Mouse (Mus musculus) hindbrain, postnatal 0 days (tissue): ENCODE data around the gene Swi5. TPM values are rescaled to one million over a fixed set of nuclear protein-coding genes. Genes with fewer than 3 reads are reported as not detected.

Experiments
- ATAC-seq: fragments of 200-750 bp; cut with Nextera tagmentation; 2 replicates; pipeline ENCODE4 v1.8.0; 2017; ENCODE audit warnings: mild to moderate bottlenecking, moderate TSS enrichment, moderate library complexity
- DNase-seq: peaks from one replicate; pipeline ENCODE4 v3.0.0-alpha.2; 2015; ENCODE audit warnings: low spot score
- H3K27ac ChIP-seq: fragments of 300-500 bp; sonication (generic); 2 replicates; pipeline ENCODE4 v1.5.1; 2014; ENCODE audit warnings: mild to moderate bottlenecking
- H3K27me3 ChIP-seq: fragments of 300-500 bp; sonication (generic); 2 replicates; pipeline ENCODE4 v1.6.1; 2014; ENCODE audit warnings: low read length, mixed read lengths; ENCODE audit not compliant: insufficient read depth
- H3K36me3 ChIP-seq: fragments of 300-500 bp; sonication (generic); 2 replicates; pipeline ENCODE4 v1.6.1; 2014; ENCODE audit warnings: low read length, mixed read lengths; ENCODE audit not compliant: insufficient read depth
- H3K4me1 ChIP-seq: fragments of 300-500 bp; sonication (generic); 2 replicates; pipeline ENCODE4 v1.6.1; 2014; ENCODE audit warnings: antibody characterized with exemption, low read length, mixed read lengths; ENCODE audit not compliant: insufficient read depth
- H3K4me2 ChIP-seq: fragments of 300-500 bp; sonication (generic); 2 replicates; pipeline ENCODE4 v1.6.1; 2014; ENCODE audit warnings: low read depth, mild to moderate bottlenecking, low read length, moderate library complexity, mixed read lengths
- H3K4me3 ChIP-seq: fragments of 300-500 bp; sonication (generic); 2 replicates; pipeline ENCODE4 v1.5.1; 2014; ENCODE audit warnings: low read length
- H3K9ac ChIP-seq: fragments of 300-500 bp; sonication (generic); replicated peaks from 2 replicates; pipeline ENCODE4 v1.6.1; 2014; ENCODE audit warnings: mild to moderate bottlenecking, low read length, moderate library complexity, mixed read lengths
- H3K9me3 ChIP-seq: fragments of 300-500 bp; sonication (generic); 2 replicates; pipeline ENCODE4 v1.6.1; 2016; ENCODE audit warnings: low read length, mixed read lengths
- CTCF ChIP-seq: IDR thresholded peaks from 2 replicates; pipeline ENCODE4 v1.5.1; 2016; ENCODE audit warnings: antibody characterized with exemption, control low read depth, low read depth
- WGBS: fragments of 180-500 bp; shearing (Covaris S2); extraction: QIAGEN DNeasy Blood & Tissue Kit; methylation state at CpG from one replicate; pipeline ENCODE4 v1.1.7; 2014; 5-methylcytosine and 5-hydroxymethylcytosine counted together
- polyA plus RNA-seq: library from polyadenylated mRNA; unstranded; fragments of >200 nt; fragmentation: Nextera tagmentation; extraction: Ambion mirVana; gene quantifications from 2 replicates; pipeline ENCODE4 v1.2.1, GENCODE M21; 2015
- total RNA-seq: library from RNA; depleted of rRNA; stranded (reverse); fragments of >200 nt; gene quantifications from 2 replicates; pipeline ENCODE4 v1.2.3, GENCODE M21; 2014

The Swi5 gene
- total and polyA plus RNA-seq, 2 experiments from 2014 or later: 319 to 487 TPM

DNA sequence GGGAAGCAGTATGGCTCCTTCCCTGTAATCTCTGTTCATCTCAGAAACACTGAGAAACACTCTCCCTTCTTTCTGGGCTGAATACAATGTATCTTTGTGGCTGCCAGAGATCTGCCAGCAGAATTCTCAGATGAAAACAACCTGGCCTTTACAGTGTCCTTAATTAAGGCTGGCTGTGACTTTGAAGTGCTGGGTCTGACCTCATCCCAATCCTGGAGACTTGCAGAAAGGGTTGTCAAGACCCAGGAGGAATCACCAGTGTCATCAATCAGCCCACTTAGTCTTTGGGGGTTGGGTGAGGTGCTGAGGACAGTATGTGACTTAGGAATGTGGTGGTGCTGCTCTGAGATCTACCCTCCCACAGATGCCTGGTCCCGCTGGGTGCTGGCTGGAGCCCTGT is 34.5 kb downstream of the Swi5 start:
- Histone ChIP-seq H3K27ac (no peak overlapping the region), H3K27me3 (no peaks in the 10 kb centered on the region), H3K4me3 (no peak overlapping the region), H3K9ac (no peak overlapping the region), H3K36me3 (peaks cover 58% of the 10 kb centered on the region; the same call in 1 of the 2 replicates), H3K4me2 (no peak overlapping the region), H3K4me1 (no peaks in the 10 kb centered on the region), H3K9me3 (no peaks in the 10 kb centered on the region)
- TF ChIP-seq CTCF: no peak
- no peak for ATAC-seq
- WGBS: 94% methylated on average over 1 of the region's 1 CpGs
- DNase-seq: no peak

DNA sequence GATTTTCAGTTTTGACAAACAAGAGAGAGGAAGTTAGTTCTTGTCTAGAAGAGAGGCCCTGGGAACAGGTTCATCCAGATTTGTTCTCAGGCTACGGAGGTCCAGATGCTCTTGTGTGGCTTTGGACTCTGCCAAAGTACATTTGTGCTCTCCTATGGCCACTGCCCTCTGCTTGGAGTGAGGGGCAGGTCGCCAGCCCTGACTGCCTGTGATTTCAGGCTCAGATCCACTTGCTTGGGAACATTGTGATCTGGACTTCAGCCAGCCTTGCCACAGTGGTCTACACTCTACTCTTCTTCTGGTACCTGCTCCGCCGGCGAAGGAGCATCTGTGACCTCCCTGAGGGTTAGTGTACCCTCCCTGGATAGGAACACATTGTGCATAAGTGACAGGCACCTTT is 35.2 kb downstream of the Swi5 start:
- DNase-seq (no peak), ATAC-seq (no peak)
- no peak overlapping the region for H3K9ac ChIP-seq
- no peak overlapping the region for H3K27ac ChIP-seq
- no peak for TF ChIP-seq CTCF
- 94% methylated on average over 5 of the region's 5 CpGs for WGBS
- no peaks in the 10 kb centered on the region for H3K4me1 ChIP-seq
- no peak overlapping the region for H3K4me2 ChIP-seq
- H3K4me3 ChIP-seq: no peak overlapping the region
- H3K27me3 ChIP-seq: no peaks in the 10 kb centered on the region
- no peaks in the 10 kb centered on the region for H3K9me3 ChIP-seq
- H3K36me3 ChIP-seq: peaks cover 61% of the 10 kb centered on the region; the same call in 1 of the 2 replicates

DNA sequence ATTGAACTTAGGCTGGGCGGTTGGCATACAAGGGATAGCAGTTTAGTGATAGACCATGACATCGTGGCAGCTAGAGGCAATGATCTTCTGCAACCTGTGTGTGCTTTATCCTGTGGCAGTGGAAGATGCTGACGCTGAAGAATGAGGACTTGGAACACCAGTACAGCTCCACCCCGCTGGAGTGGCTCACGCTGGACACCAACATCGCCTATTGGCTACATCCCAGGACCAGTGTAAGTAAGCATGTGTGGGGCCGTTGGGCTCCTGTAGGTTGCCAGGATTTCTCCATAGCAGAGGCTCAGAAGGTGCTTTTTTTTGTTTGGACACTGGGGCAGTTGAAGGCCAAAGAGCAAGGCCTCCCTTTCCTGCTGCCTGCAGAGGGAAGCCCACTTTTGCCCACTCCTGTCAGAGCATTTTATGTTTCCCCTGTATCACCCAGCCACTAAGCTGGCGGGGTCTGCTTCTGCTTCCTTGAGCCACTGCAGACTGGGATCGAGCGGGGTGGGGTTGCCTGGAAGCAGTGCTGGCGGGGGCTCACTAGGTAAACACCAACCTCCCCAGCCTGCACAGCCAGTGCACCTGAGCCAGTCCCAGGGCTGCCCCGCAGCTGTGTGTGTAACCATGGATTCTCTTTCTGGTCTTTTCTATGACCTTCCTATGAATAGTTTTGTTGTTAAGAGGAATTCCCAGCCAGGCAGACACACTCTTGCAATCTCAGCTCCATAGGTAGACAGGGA is 35.9 kb downstream of the Swi5 start:
- no peaks in the 10 kb centered on the region for H3K27me3 ChIP-seq
- 84% methylated on average over 12 of the region's 12 CpGs for WGBS
- H3K27ac ChIP-seq: no peak overlapping the region
- DNase-seq: no peak
- no peak overlapping the region for H3K4me2 ChIP-seq
- H3K4me3 ChIP-seq: no peak overlapping the region
- no peak for TF ChIP-seq CTCF
- no peaks in the 10 kb centered on the region for H3K4me1 ChIP-seq
- H3K9ac ChIP-seq: no peak overlapping the region
- no peak for ATAC-seq
- H3K36me3 ChIP-seq: peaks cover 62% of the 10 kb centered on the region; the same call in 1 of the 2 replicates
- no peaks in the 10 kb centered on the region for H3K9me3 ChIP-seq

DNA sequence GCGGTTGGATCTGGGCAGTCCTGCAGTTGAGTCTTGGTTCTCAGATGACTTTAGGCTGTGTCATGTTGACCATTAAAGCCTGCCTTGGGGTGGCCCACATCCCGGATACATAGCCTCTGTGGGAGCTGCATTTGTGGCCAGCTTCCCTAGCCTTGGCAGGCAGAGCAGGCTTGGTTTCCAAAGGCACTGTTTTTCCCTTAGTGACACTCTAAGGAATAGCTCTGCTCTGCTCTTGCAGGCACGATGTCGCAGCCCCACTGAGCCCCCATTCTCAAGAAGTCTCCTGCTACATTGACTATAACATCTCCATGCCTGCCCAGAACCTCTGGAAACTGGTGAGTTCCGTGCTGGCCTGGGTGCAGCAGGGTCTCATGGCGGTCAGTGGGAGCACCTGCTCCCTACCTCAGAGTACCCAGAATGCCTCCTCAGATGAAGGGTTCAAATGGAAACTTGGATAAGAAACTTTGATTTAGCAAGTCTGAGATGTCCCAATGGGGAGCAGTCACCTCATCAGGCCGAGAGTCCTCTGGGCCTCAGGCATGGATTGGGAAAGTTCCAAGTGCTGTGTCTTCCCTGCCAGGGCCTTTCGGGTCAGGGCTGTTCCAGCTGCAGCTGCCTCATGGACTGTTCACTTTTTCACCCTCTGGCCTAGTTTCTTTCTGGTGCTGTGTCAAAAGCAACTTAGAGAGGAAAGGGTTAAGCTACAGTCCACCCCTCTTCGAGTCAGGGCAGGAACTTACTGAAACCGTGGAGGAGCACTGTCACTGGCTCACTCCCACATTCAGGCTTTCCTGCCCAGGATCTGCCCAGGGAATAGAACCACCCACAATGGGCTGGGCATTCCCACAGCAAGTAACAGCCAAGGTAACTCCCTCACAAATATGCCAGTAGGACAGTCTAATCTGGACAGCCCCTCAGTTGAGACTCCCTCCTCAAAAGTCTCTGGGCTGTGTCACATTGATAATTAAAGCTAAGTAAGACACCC is 39.2 kb downstream of the Swi5 start:
- TF ChIP-seq CTCF: no peak
- 80% methylated on average over 10 of the region's 10 CpGs for WGBS
- no peaks in the 10 kb centered on the region for H3K27me3 ChIP-seq
- H3K9ac ChIP-seq: no peak overlapping the region
- H3K4me3 ChIP-seq: no peak overlapping the region
- H3K9me3 ChIP-seq: no peaks in the 10 kb centered on the region
- DNase-seq (no peak), ATAC-seq (no peak)
- H3K4me1 ChIP-seq: no peaks in the 10 kb centered on the region
- no peak overlapping the region for H3K27ac ChIP-seq
- H3K4me2 ChIP-seq: no peak overlapping the region
- peaks cover 56% of the 10 kb centered on the region; the same call in 1 of the 2 replicates for H3K36me3 ChIP-seq

DNA sequence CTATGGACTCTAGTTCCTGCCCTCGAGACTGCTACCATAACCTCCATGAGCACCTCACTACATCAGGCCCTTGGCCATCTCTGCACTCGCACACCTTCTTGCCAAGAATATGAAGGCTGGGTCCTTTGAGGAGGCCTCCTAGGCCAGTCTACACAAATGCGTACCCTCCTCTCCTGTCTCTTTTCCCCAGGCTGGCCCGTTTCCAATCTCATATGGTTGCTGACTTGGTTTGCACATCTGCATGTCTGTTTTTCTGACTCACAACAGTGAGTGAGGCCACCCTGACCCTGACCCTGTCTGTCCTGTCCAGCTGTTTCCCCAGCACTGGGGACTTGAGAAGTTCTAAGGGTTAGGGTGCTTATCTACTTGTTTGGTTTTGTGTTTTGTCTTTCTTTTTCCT is 41.1 kb downstream of the Swi5 start:
- no peak for DNase-seq
- peaks cover 41% of the 10 kb centered on the region; the same call in 1 of the 2 replicates for H3K36me3 ChIP-seq
- no peak for TF ChIP-seq CTCF
- no peak overlapping the region for H3K9ac ChIP-seq
- no peak for ATAC-seq
- H3K27ac ChIP-seq: no peak overlapping the region
- H3K4me2 ChIP-seq: no peak overlapping the region
- no peaks in the 10 kb centered on the region for H3K9me3 ChIP-seq
- WGBS: 88% methylated on average over 4 of the region's 4 CpGs
- no peak overlapping the region for H3K4me3 ChIP-seq
- no peaks in the 10 kb centered on the region for H3K4me1 ChIP-seq
- no peaks in the 10 kb centered on the region for H3K27me3 ChIP-seq

DNA sequence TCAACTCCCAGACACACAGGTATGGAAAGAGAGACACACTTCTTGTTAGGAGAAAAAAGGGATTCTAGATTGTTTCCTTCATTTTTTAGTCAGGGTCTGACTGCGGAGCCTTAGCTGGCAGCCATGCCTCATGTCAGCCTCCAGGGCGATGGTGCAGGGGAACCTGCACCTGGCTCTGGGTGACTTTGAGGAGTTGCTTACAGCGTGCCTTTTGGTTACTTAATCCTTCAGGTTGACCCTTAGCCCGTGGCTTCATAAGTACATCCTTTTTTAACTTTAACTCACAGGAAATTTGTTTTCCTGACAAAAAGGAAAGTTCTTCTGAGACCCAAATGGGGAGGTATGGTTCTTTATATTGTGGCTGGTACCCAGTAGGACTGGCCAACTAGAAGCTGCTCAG is 44.9 kb downstream of the Swi5 start:
- DNase-seq (no peak), ATAC-seq (no peak)
- Histone ChIP-seq H3K9me3 (no peaks in the 10 kb centered on the region), H3K4me2 (no peak overlapping the region), H3K9ac (no peak overlapping the region), H3K4me1 (no peaks in the 10 kb centered on the region), H3K27me3 (no peaks in the 10 kb centered on the region), H3K4me3 (no peak overlapping the region), H3K36me3 (peaks cover 23% of the 10 kb centered on the region; the same call in 1 of the 2 replicates), H3K27ac (no peak overlapping the region)
- TF ChIP-seq CTCF: no peak
- WGBS: 87% methylated on average over 4 of the region's 4 CpGs
